Mouse (Mus musculus) cerebellum, adult 2 months (tissue): Measurements from ENCODE around the gene Acp5.

Experiments used
- CTCF ChIP-seq: fragments of 200-500 bp; IDR thresholded peaks from 2 replicates; pipeline ENCODE4 v1.5.1; 2011; ENCODE audit warnings: low read depth, mild to moderate bottlenecking, control low read depth, low read length, moderate library complexity, borderline replicate concordance; ENCODE audit not compliant: insufficient read depth
- POLR2A ChIP-seq: fragments of 200-500 bp; IDR thresholded peaks from 2 replicates; pipeline ENCODE4 v1.6.1; 2011; ENCODE audit warnings: low read length, control low read depth, borderline replicate concordance; ENCODE audit not compliant: insufficient read depth

GRCm38 (mm10) chr9:22161299-22161698 is 25.8 kb upstream of the Acp5 start:
- TF ChIP-seq CTCF, result no peak
- TF ChIP-seq POLR2A, result no peak
